Mouse (Mus musculus): ENCODE results near the gene A830005F24Rik. TPM values are rescaled to one million over a fixed set of nuclear protein-coding genes. Genes with fewer than 3 reads are reported as not detected.

A830005F24Rik gene
- polyA plus RNA-seq, 2 experiments = 0.35 to 0.43 TPM

- H3K9me3 ChIP-seq (ENCODE audit: control insufficient read depth, low read length) = no peaks in the 10 kb centered on the region
- no peak overlapping the region for H3K27ac ChIP-seq
- no peak for ATAC-seq (ENCODE audit: insufficient read depth)
- no peak for TF ChIP-seq EP300 (IDR thresholded peaks at IDR 0.05; ENCODE audit: low read depth)
- TF ChIP-seq CTCF (IDR thresholded peaks at IDR 0.05; ENCODE audit: low read depth) = no peak
- H3K9ac ChIP-seq (replicated peaks) = no peak overlapping the region
- no peaks in the 10 kb centered on the region for H3K4me1 ChIP-seq (replicated peaks; ENCODE audit: control insufficient read depth in 2 of 2, insufficient read depth in 2 of 2, low read length in 1 of 2)
- H3K4me3 ChIP-seq (ENCODE audit: insufficient read depth in 1 of 2, low read depth in 2 of 2, low read length in 2 of 2) = no peak overlapping the region
- WGBS (ENCODE audit: insufficient replicate concordance) = 23% methylated on average over 2 of the region's 2 CpGs
- no peak for DNase-seq (ENCODE audit: low read depth in 3 of 3, low spot score in 3 of 3)
- no peak overlapping the region for H3K4me2 ChIP-seq (ENCODE audit: low read depth)
- no peaks in the 10 kb centered on the region for H3K36me3 ChIP-seq (replicated peaks; ENCODE audit: control insufficient read depth, insufficient read depth, low read depth)
- H3K27me3 ChIP-seq (ENCODE audit: control insufficient read depth, insufficient read depth, low read length) = no peaks in the 10 kb centered on the region
These were observed 15.7 kb downstream of the A830005F24Rik start for GRCm38 (mm10) chr13:48529028-48529427.

- WGBS (ENCODE audit: insufficient replicate concordance) = 57% methylated on average over 2 of the region's 2 CpGs
- Histone ChIP-seq H3K9me3 (ENCODE audit: control insufficient read depth, low read length) (no peaks in the 10 kb centered on the region), H3K4me2 (ENCODE audit: low read depth) (no peak overlapping the region), H3K4me3 (ENCODE audit: insufficient read depth in 1 of 2, low read depth in 2 of 2, low read length in 2 of 2) (no peak overlapping the region), H3K36me3 (replicated peaks; ENCODE audit: control insufficient read depth, insufficient read depth, low read depth) (peaks cover 4% of the 10 kb centered on the region), H3K4me1 (replicated peaks; ENCODE audit: control insufficient read depth in 2 of 2, insufficient read depth in 2 of 2, low read length in 1 of 2) (no peaks in the 10 kb centered on the region), H3K9ac (replicated peaks) (no peak overlapping the region), H3K27ac (no peak overlapping the region), H3K27me3 (ENCODE audit: control insufficient read depth, insufficient read depth, low read length) (no peaks in the 10 kb centered on the region)
- ATAC-seq (ENCODE audit: insufficient read depth) (no peak), DNase-seq (ENCODE audit: low read depth in 3 of 3, low spot score in 3 of 3) (no peak)
- TF ChIP-seq EP300 (IDR thresholded peaks at IDR 0.05; ENCODE audit: low read depth) = no peak
- TF ChIP-seq CTCF (IDR thresholded peaks at IDR 0.05; ENCODE audit: low read depth) = no peak
These were observed 17.3 kb downstream of the A830005F24Rik start for GRCm38 (mm10) chr13:48530685-48531084.

- WGBS (ENCODE audit: insufficient replicate concordance) = 65% methylated on average over 2 of the region's 2 CpGs
- Histone ChIP-seq H3K9ac (replicated peaks) (no peak overlapping the region), H3K36me3 (replicated peaks; ENCODE audit: control insufficient read depth, insufficient read depth, low read depth) (peaks cover 8% of the 10 kb centered on the region), H3K4me1 (replicated peaks; ENCODE audit: control insufficient read depth in 2 of 2, insufficient read depth in 2 of 2, low read length in 1 of 2) (no peaks in the 10 kb centered on the region), H3K27ac (no peak overlapping the region), H3K4me3 (ENCODE audit: insufficient read depth in 1 of 2, low read depth in 2 of 2, low read length in 2 of 2) (no peak overlapping the region), H3K4me2 (ENCODE audit: low read depth) (no peak overlapping the region), H3K27me3 (ENCODE audit: control insufficient read depth, insufficient read depth, low read length) (no peaks in the 10 kb centered on the region), H3K9me3 (ENCODE audit: control insufficient read depth, low read length) (no peaks in the 10 kb centered on the region)
- DNase-seq (ENCODE audit: low read depth in 3 of 3, low spot score in 3 of 3) (no peak), ATAC-seq (ENCODE audit: insufficient read depth) (no peak)
- TF ChIP-seq EP300 (IDR thresholded peaks at IDR 0.05; ENCODE audit: low read depth) = no peak
- no peak for TF ChIP-seq CTCF (IDR thresholded peaks at IDR 0.05; ENCODE audit: low read depth)
These were observed 18.1 kb downstream of the A830005F24Rik start for GRCm38 (mm10) chr13:48531448-48531847.

GRCm38 (mm10) chr13:48533441-48533840, 20.1 kb downstream of the A830005F24Rik start:
- TF ChIP-seq CTCF (IDR thresholded peaks at IDR 0.05; ENCODE audit: low read depth) (no peak), EP300 (IDR thresholded peaks at IDR 0.05; ENCODE audit: low read depth) (no peak)
- DNase-seq (ENCODE audit: low read depth in 3 of 3, low spot score in 3 of 3) (no peak), ATAC-seq (ENCODE audit: insufficient read depth) (no peak)
- Histone ChIP-seq H3K9ac (replicated peaks) (no peak overlapping the region), H3K9me3 (ENCODE audit: control insufficient read depth, low read length) (no peaks in the 10 kb centered on the region), H3K27me3 (ENCODE audit: control insufficient read depth, insufficient read depth, low read length) (no peaks in the 10 kb centered on the region), H3K36me3 (replicated peaks; ENCODE audit: control insufficient read depth, insufficient read depth, low read depth) (peaks cover 17% of the 10 kb centered on the region), H3K27ac (no peak overlapping the region), H3K4me3 (ENCODE audit: insufficient read depth in 1 of 2, low read depth in 2 of 2, low read length in 2 of 2) (no peak overlapping the region), H3K4me2 (ENCODE audit: low read depth) (no peak overlapping the region), H3K4me1 (replicated peaks; ENCODE audit: control insufficient read depth in 2 of 2, insufficient read depth in 2 of 2, low read length in 1 of 2) (no peaks in the 10 kb centered on the region)
- WGBS (ENCODE audit: insufficient replicate concordance) = 86% methylated on average over 5 of the region's 5 CpGs

GRCm38 (mm10) chr13:48540488-48540887, 27.1 kb downstream of the A830005F24Rik start:
- no peak overlapping the region for H3K4me3 ChIP-seq (ENCODE audit: insufficient read depth in 1 of 2, low read depth in 2 of 2, low read length in 2 of 2)
- ATAC-seq (ENCODE audit: insufficient read depth) = no peak
- 15% methylated on average over 1 of the region's 1 CpGs for WGBS (ENCODE audit: insufficient replicate concordance)
- H3K27ac ChIP-seq = no peak overlapping the region
- H3K9me3 ChIP-seq (ENCODE audit: control insufficient read depth, low read length) = no peaks in the 10 kb centered on the region
- TF ChIP-seq EP300 (IDR thresholded peaks at IDR 0.05; ENCODE audit: low read depth) (no peak), CTCF (IDR thresholded peaks at IDR 0.05; ENCODE audit: low read depth) (no peak)
- H3K4me1 ChIP-seq (replicated peaks; ENCODE audit: control insufficient read depth in 2 of 2, insufficient read depth in 2 of 2, low read length in 1 of 2) = peaks cover 12 to 16% of the 10 kb centered on the region in 2 experiments
- no peak overlapping the region for H3K9ac ChIP-seq (replicated peaks)
- H3K27me3 ChIP-seq (ENCODE audit: control insufficient read depth, insufficient read depth, low read length) = no peaks in the 10 kb centered on the region
- peaks cover 15% of the 10 kb centered on the region for H3K36me3 ChIP-seq (replicated peaks; ENCODE audit: control insufficient read depth, insufficient read depth, low read depth)
- no peak overlapping the region for H3K4me2 ChIP-seq (ENCODE audit: low read depth)
- no peak for DNase-seq (ENCODE audit: low read depth in 3 of 3, low spot score in 3 of 3)

Data from liver, embryonic 14.5 days (tissue).